Mouse (Mus musculus) left cerebral cortex, adult 18-20 months (tissue): Measurements from ENCODE around the gene Tex30. TPM values are rescaled to one million over a fixed set of nuclear protein-coding genes. Genes with fewer than 3 reads are reported as not detected.
"Not testable (repeated sequence)": the region's sequence is repeated elsewhere in the genome, so short reads cannot be mapped to it uniquely, and the experiment has no call there.

Source experiments
- DNase-seq, 2 experiments: peaks; one replicate each; pipeline ENCODE4 v3.0.0; 2021 to 2022; ENCODE audit warnings: low spot score in 2 of 2, mixed read lengths in 1 of 2
- total RNA-seq, 2 experiments: library from RNA; stranded (reverse); gene quantifications; 2 replicates each; pipeline ENCODE4 v1.2.3; 2021

The Tex30 gene
- total RNA-seq, 2 experiments from 2014 or later: 8.0 to 10.9 TPM

DNA sequence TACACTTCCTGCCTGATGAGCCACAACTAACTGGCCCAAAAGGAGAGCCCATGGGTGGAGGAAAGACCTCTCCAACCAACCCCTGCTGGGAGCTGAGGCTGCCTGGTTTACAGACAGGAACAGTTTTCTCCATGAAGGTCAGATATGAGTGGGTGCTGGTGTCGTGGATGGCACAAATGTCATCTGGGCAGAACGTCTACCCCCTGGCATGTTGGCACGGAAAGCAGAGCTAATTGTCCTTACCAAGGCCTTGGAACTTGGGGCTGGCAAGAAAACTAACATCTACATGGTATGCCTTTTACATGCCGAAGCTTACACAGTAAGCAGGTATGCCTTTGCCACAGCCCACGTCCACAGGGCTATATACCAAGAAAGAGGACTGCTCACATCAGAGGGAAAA is 56.6 kb downstream of the Tex30 start:
- not testable (repeated sequence) for DNase-seq

DNA sequence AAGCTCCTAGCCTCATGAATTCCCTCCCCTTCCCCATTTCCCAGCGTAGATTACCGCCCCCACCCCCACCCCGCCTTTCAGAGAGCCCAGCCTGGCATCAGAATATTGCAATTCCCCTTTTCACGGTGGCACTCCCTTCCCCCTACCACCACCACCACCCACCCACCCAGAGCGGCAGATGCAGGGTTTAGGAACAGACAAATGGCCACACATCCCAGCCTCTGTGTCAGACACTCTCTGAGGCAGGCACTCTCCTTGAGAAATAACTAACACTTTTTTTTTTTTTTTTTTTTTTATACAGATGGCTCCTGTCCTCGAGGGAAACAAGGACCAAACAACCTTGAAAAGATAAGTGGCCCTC is 59.7 kb downstream of the Tex30 start:
- no peak for DNase-seq

DNA sequence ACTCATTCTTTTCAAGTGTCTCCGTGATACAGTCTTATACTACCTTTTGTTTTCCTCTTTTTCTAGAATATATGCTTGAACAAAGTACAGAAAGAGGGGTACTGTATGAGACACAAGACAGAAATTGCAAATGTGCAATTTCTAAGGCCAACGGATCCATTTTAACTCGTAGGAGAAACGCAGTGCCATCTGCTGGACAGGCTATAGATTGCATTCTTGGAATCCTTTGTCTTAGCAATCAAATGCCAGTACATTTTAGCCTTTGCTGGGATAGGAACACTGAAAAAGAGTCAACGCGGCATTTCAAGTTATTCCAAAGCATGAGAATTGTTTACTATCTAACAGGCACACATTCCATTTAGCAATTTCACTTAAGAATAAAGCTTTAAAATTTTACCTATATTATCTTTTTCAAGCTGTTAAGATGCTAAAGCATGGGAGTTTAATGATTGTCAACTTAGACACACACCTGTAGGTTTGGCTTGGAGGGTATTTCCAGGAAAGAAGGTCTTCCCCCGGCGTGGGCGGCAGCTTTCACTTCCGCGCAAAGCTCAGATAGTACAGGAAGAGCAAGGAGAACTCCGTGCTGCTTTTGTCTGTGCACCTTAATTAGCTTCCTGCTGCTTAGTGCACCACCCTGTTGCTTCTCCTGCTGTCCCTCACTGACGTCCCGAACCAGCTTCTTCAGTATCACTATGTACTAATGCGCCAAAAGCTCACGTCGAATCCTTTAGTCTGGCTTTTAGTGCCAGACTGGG is 60.3 kb downstream of the Tex30 start:
- DNase-seq: peak; percentile 41 to 58

Other genes starting within 250 kb of the Tex30 start
- 10 to 100 TPM; 44.4 to 46.8 TPM for gene Tpp2, start 168.8 kb downstream of the Tex30 start, total RNA-seq
- gene Mettl21c, start 82.4 kb downstream of the Tex30 start, total RNA-seq: not detected
- not detected for gene Gm8251, start 40.5 kb downstream of the Tex30 start, total RNA-seq
- gene Kdelc1, start 16.4 kb upstream of the Tex30 start, total RNA-seq: 10 to 100 TPM in 1 of 2 experiments, 1 to 10 TPM in 1; 8.6 to 10.6 TPM
- 10 to 100 TPM; 30.0 to 34.6 TPM for gene Bivm, start 16.5 kb upstream of the Tex30 start, total RNA-seq
- gene Ercc5, start 45.3 kb upstream of the Tex30 start, total RNA-seq: 10 to 100 TPM; 21.5 to 22.8 TPM
- not detected for gene Mettl21e, start 116.5 kb upstream of the Tex30 start, total RNA-seq